In the genomic region with DNA sequence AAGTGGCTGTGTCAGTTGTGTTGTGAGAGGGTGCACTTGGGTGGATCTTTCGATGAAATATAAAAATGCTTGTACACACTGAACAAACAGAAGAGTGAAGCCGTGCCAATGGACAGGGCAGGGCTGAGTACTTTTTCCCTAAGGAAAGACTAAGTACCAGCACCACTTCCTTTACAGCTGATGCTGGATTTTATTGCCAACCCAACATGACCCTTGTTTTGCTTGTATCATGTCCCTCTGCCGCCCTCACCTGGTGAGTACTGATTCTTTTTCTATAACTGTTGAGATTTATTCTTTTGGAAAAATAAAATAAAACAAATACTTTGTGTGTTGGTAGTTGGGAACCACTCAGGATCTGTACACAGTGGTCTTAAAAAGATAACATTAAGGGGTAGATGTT, we compare ENCODE assay signal across 10 mouse cellular contexts.
DNase-seq lines count a peak whose midpoint lies in the region; ATAC-seq and TF ChIP-seq lines count a peak whose summit lies in the region.
"Had no signal": no experiment of that assay in that cellular context is flagged by ENCODE, and none has a peak within 500 bp of the region (broad histone marks: within the 10 kb centered on the region; RNA-seq: fewer than 3 reads in every experiment).

No protein-coding gene starts in this region.

- peak; percentile 16; the same call in 1 of the 2 replicates for TF ChIP-seq CTCF in gastrocnemius, adult 2 months (IDR thresholded peaks at IDR 0.05)
- peak; percentile 65 for TF ChIP-seq CTCF in midbrain, postnatal 0 days (IDR thresholded peaks at IDR 0.05)

- no peak for ATAC-seq in midbrain, embryonic 15.5 days (replicated peaks)
- peak; percentile 36; the same call in 1 of the 2 replicates for ATAC-seq in forebrain, embryonic 13.5 days
- no peak for ATAC-seq in midbrain, postnatal 0 days (ENCODE audit: low FRiP score)
- no peak for ATAC-seq in megakaryocyte progenitor cell, adult 5-6 weeks (replicated peaks; ENCODE audit: poor library complexity)

- H3K27ac ChIP-seq in gastrocnemius, adult 2 months, result no peak overlapping the region
- no peak overlapping the region for H3K27ac ChIP-seq in midbrain, embryonic 10.5 days (replicated peaks)
- no peak overlapping the region for H3K27ac ChIP-seq in midbrain, embryonic 15.5 days
- no peak overlapping the region for H3K27ac ChIP-seq in forebrain, embryonic 13.5 days
- H3K27ac ChIP-seq in midbrain, postnatal 0 days (ENCODE audit: low read depth, low read length), result no peak overlapping the region
- H3K27ac ChIP-seq: limb, embryonic 13.5 days had no signal

- no peak overlapping the region for H3K9ac ChIP-seq in midbrain, embryonic 15.5 days
- no peak overlapping the region for H3K9ac ChIP-seq in forebrain, embryonic 13.5 days
- no peak overlapping the region for H3K9ac ChIP-seq in midbrain, postnatal 0 days (replicated peaks; ENCODE audit: low read length, poor library complexity, severe bottlenecking)
- H3K9ac ChIP-seq: limb, embryonic 13.5 days had no signal

- no peaks in the 10 kb centered on the region for H3K9me3 ChIP-seq in midbrain, embryonic 10.5 days (replicated peaks)
- H3K9me3 ChIP-seq in midbrain, embryonic 15.5 days, result no peaks in the 10 kb centered on the region
- H3K9me3 ChIP-seq in forebrain, embryonic 13.5 days (replicated peaks), result no peaks in the 10 kb centered on the region
- no peaks in the 10 kb centered on the region for H3K9me3 ChIP-seq in midbrain, postnatal 0 days (ENCODE audit: low read length)
- H3K9me3 ChIP-seq: G1E; limb, embryonic 13.5 days had no signal

- no peak overlapping the region for H3K4me2 ChIP-seq in midbrain, embryonic 15.5 days
- H3K4me2 ChIP-seq in forebrain, embryonic 13.5 days, result no peak overlapping the region
- H3K4me2 ChIP-seq in midbrain, postnatal 0 days (ENCODE audit: low read depth, low read length, poor library complexity, severe bottlenecking), result no peak overlapping the region
- H3K4me2 ChIP-seq: limb, embryonic 13.5 days had no signal

- peak; percentile 13 for DNase-seq in gastrocnemius, adult 2 months
- no peak for DNase-seq in gastrocnemius, adult 18-20 months (ENCODE audit: low spot score)
- peak; percentile 12 for DNase-seq in midbrain, embryonic 10.5 days (ENCODE audit: low spot score)
- peak; percentile 36 for DNase-seq in midbrain, postnatal 0 days (ENCODE audit: low spot score)
- DNase-seq in thymus, postnatal 10 days (ENCODE audit: low spot score in 2 of 2), result no peak

- no peaks in the 10 kb centered on the region for H3K4me1 ChIP-seq in midbrain, embryonic 10.5 days
- H3K4me1 ChIP-seq in midbrain, embryonic 15.5 days, result no peaks in the 10 kb centered on the region
- no peaks in the 10 kb centered on the region for H3K4me1 ChIP-seq in forebrain, embryonic 13.5 days
- no peaks in the 10 kb centered on the region for H3K4me1 ChIP-seq in midbrain, postnatal 0 days (ENCODE audit: insufficient read depth, low read length)
- H3K4me1 ChIP-seq: limb, embryonic 13.5 days had no signal

- H3K4me3 ChIP-seq in gastrocnemius, adult 2 months, result no peak overlapping the region
- H3K4me3 ChIP-seq in midbrain, embryonic 10.5 days, result no peak overlapping the region
- no peak overlapping the region for H3K4me3 ChIP-seq in midbrain, embryonic 15.5 days
- H3K4me3 ChIP-seq in forebrain, embryonic 13.5 days, result no peak overlapping the region
- no peak overlapping the region for H3K4me3 ChIP-seq in midbrain, postnatal 0 days (ENCODE audit: low read depth, low read length)
- H3K4me3 ChIP-seq: limb, embryonic 13.5 days had no signal

- intact Hi-C loops in gastrocnemius, adult 2 months (cut with DNase I), result loop anchor here (10.0 kb wide), 1 partner anchor 433 kb away; no protein-coding TSS in a partner anchor

- H3K36me3 ChIP-seq in midbrain, embryonic 10.5 days, result no peaks in the 10 kb centered on the region
- no peaks in the 10 kb centered on the region for H3K36me3 ChIP-seq in midbrain, embryonic 15.5 days (replicated peaks)
- H3K36me3 ChIP-seq in forebrain, embryonic 13.5 days (ENCODE audit: poor library complexity, severe bottlenecking), result no peaks in the 10 kb centered on the region
- H3K36me3 ChIP-seq in midbrain, postnatal 0 days (ENCODE audit: insufficient read depth, low read length), result no peaks in the 10 kb centered on the region
- H3K36me3 ChIP-seq: G1E; limb, embryonic 13.5 days had no signal

- WGBS in midbrain, embryonic 10.5 days, result 65% methylated on average over 3 of the region's 3 CpGs
- WGBS in midbrain, embryonic 15.5 days, result 68% methylated on average over 3 of the region's 3 CpGs
- 65% methylated on average over 3 of the region's 3 CpGs for WGBS in forebrain, embryonic 13.5 days
- 66% methylated on average over 3 of the region's 3 CpGs for WGBS in midbrain, postnatal 0 days

- no peaks in the 10 kb centered on the region for H3K27me3 ChIP-seq in midbrain, embryonic 10.5 days (ENCODE audit: low read depth, poor library complexity, severe bottlenecking)
- no peaks in the 10 kb centered on the region for H3K27me3 ChIP-seq in midbrain, embryonic 15.5 days (replicated peaks)
- H3K27me3 ChIP-seq in forebrain, embryonic 13.5 days, result no peaks in the 10 kb centered on the region
- H3K27me3 ChIP-seq in midbrain, postnatal 0 days (ENCODE audit: insufficient read depth, low read length), result no peaks in the 10 kb centered on the region
- H3K27me3 ChIP-seq: limb, embryonic 13.5 days had no signal

Comparison
In these comparisons a context has a peak if more than half of its experiments do, and no peak if none do; other contexts are left out.
1. DNase-seq: peak in gastrocnemius, adult 2 months (single experiment), midbrain, embryonic 10.5 days (single experiment) and midbrain, postnatal 0 days (single experiment); none in gastrocnemius, adult 18-20 months (single experiment) and thymus, postnatal 10 days (0 of 2).